Mouse (Mus musculus) olfactory bulb, adult 2 months (tissue): ENCODE results near the gene Ggct. TPM values are rescaled to one million over a fixed set of nuclear protein-coding genes. Genes with fewer than 3 reads are reported as not detected.

ENCODE experiments used
- H3K27ac ChIP-seq: fragments of 200-500 bp; 2 replicates; pipeline ENCODE4 v1.5.1; 2012; ENCODE audit warnings: low read depth, low read length; ENCODE audit not compliant: insufficient read depth
- H3K4me1 ChIP-seq: fragments of 200-500 bp; 2 replicates; pipeline ENCODE4 v1.6.1; 2012; ENCODE audit warnings: low read length; ENCODE audit not compliant: control insufficient read depth, insufficient read depth
- H3K4me3 ChIP-seq: fragments of 200-500 bp; 2 replicates; pipeline ENCODE4 v1.5.1; 2012; ENCODE audit warnings: mild to moderate bottlenecking, low read depth, low read length, moderate library complexity; ENCODE audit not compliant: insufficient read depth
- CTCF ChIP-seq: fragments of 200-500 bp; IDR thresholded peaks from 2 replicates; pipeline ENCODE4 v1.5.1; 2012; ENCODE audit warnings: low read depth, mild to moderate bottlenecking, low read length, moderate library complexity; ENCODE audit not compliant: insufficient read depth
- POLR2A ChIP-seq: fragments of 200-500 bp; IDR thresholded peaks from 2 replicates; pipeline ENCODE4 v1.6.1; 2012; ENCODE audit warnings: mild to moderate bottlenecking, low read depth, low read length, moderate library complexity; ENCODE audit not compliant: insufficient read depth
- WGBS: fragments of 180-500 bp; shearing (Covaris S2); methylation state at CpG from one replicate; pipeline ENCODE4 v1.1.7; 2018; 5-methylcytosine and 5-hydroxymethylcytosine counted together
- polyA plus RNA-seq: library from polyadenylated mRNA; stranded (reverse); fragments of >200 nt; gene quantifications from 2 replicates; pipeline ENCODE4 v1.2.4, GENCODE M21; 2012; ENCODE audit warnings: low replicate concordance; ENCODE audit not compliant: missing spikeins, insufficient read depth, insufficient read length

Gene Ggct
- not detected in 2 replicates for polyA plus RNA-seq

GRCm38 (mm10) chr6:54992734-54993260, at the start of gene Ggct:
Gene Ggct, minus strand, starts transcription at chr6:54992950.
- Histone ChIP-seq H3K4me3 (peak within 1 kb of the TSS; percentile 63), H3K4me1 (0 out of 2 replicates have a peak, but pooled peaks cover 2% of the 10 kb centered on the region), H3K27ac (peak within 1 kb of the TSS; percentile 36)
- under 1% methylated on average over 41 of the region's 41 CpGs for WGBS
- TF ChIP-seq CTCF (peak; percentile 51; the same call in 1 of the 2 replicates), POLR2A (peak; percentile 85)

- TF ChIP-seq CTCF (no peak), POLR2A (no peak)
- no peak overlapping the region for H3K27ac ChIP-seq
- 81% methylated on average over 1 of the region's 1 CpGs for WGBS
- H3K4me3 ChIP-seq = no peak overlapping the region
- H3K4me1 ChIP-seq = peaks cover 8% of the 10 kb centered on the region; the same call in 1 of the 2 replicates
Measured at GRCm38 (mm10) chr6:55040031-55040430, 47.3 kb upstream of the Ggct start.

- 75% methylated on average over 6 of the region's 6 CpGs for WGBS
- TF ChIP-seq CTCF (no peak), POLR2A (no peak)
- H3K27ac ChIP-seq = no peak overlapping the region
- no peak overlapping the region for H3K4me3 ChIP-seq
- peaks cover 8% of the 10 kb centered on the region; the same call in 1 of the 2 replicates for H3K4me1 ChIP-seq
Measured at GRCm38 (mm10) chr6:55039446-55039783, 46.7 kb upstream of the Ggct start.

- peak overlapping the region; percentile 75; the same call in 1 of the 2 replicates for H3K27ac ChIP-seq
- TF ChIP-seq CTCF = no peak
- TF ChIP-seq POLR2A = no peak
- WGBS = 1% methylated on average over 12 of the region's 12 CpGs
Measured at GRCm38 (mm10) chr6:55038671-55039445, 46.1 kb upstream of the Ggct start.

GRCm38 (mm10) chr6:55037799-55038670, 45.3 kb upstream of the Ggct start, which contains the start of gene Gars:
Gene Gars, plus strand, starts transcription at chr6:55038007.
- peak within 1 kb of the TSS; percentile 75 for H3K27ac ChIP-seq
- under 1% methylated on average over 87 of the region's 87 CpGs for WGBS
- H3K4me1 ChIP-seq = peaks cover 6% of the 10 kb centered on the region; the same call in 1 of the 2 replicates
- H3K4me3 ChIP-seq = peak within 1 kb of the TSS; percentile 84
- peak; percentile 16; the same call in 1 of the 2 replicates for TF ChIP-seq CTCF
- TF ChIP-seq POLR2A = peak; percentile 81

More at GRCm38 (mm10) chr6:55038671-55039445, 46.1 kb upstream of the Ggct start:
- H3K4me3 ChIP-seq = peak overlapping the region; percentile 84
- H3K4me1 ChIP-seq = peaks cover 8% of the 10 kb centered on the region; the same call in 1 of the 2 replicates

DNA sequence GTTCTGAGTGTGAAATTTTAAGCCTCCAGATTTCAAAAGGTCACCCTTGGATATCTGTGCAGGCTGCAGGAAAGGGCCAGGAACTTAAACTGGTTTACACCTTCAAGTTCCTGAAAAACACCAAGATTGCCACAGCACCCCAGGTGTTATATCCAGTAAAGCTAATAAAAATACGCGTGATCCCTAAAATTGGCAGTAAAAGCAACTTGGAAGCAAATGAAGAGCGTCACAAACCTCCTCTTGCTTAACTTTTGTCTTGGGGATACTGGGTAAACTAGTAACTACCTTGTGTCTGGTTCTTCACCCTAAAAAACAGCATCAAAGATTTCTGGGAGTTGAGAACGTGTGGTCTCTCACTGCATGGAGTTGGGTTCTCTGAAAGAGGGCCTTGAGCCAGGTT, 44.0 kb upstream of the Ggct start:
- WGBS = 88% methylated on average over 4 of the region's 4 CpGs
- H3K27ac ChIP-seq = no peak overlapping the region
- H3K4me1 ChIP-seq = peaks cover 4% of the 10 kb centered on the region; the same call in 1 of the 2 replicates
- H3K4me3 ChIP-seq = no peak overlapping the region
- no peak for TF ChIP-seq CTCF
- TF ChIP-seq POLR2A = no peak

GRCm38 (mm10) chr6:55027642-55028041, 34.9 kb upstream of the Ggct start:
- H3K27ac ChIP-seq = no peak overlapping the region
- no peak overlapping the region for H3K4me3 ChIP-seq
- TF ChIP-seq CTCF (no peak), POLR2A (no peak)
- no peaks in the 10 kb centered on the region for H3K4me1 ChIP-seq
- 66% methylated on average over 2 of the region's 2 CpGs for WGBS

DNA sequence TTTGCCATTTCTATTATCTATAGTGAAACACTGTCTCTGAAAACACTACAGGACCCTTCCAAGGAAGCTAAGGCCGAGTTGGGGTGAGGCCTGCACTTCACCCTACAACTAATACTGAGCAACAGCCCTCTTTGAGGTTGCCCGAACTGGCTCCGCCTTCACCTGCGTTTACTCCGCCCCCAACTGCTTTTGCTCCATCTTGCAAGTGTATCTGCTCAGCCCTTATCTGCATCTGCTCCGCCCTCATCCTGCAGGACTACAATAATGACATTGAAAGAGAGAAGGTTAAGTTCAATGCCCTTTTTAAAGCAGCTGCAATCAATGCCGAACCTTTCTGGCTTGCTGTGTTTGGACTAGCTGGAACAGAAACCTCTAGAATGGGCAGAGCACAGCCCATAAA, 29.1 kb upstream of the Ggct start:
- H3K4me1 ChIP-seq = no peaks in the 10 kb centered on the region
- WGBS = 89% methylated on average over 7 of the region's 7 CpGs
- no peak overlapping the region for H3K4me3 ChIP-seq
- no peak overlapping the region for H3K27ac ChIP-seq
- TF ChIP-seq CTCF (no peak), POLR2A (no peak)
